Mouse (Mus musculus): ENCODE measurements around the gene Snw1.
A peak's percentile ranks its signal among the peaks of the same experiment; 100 is the strongest.

Gene Snw1

DNA sequence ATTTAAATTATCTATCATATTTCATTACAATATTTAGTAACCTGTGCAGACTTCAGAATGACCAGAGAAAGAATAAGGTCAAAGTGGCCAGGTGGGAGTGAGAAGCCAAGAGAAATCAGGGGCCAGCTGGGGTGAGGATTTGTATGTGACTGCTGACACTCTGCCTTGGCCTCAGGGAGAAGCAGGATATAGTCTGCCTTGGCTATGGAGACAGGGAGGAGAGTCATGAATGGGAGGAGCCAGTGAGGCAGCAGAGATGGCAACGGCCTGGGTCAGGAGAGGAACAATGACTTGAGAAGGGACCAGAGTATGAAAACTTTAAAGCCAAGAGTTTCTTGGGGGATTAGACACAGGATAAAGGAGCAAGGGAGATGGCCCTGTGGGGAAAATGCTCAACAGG, 48.4 kb downstream of the Snw1 start:
- DNase-seq (ENCODE audit: low spot score), result no peak

DNA sequence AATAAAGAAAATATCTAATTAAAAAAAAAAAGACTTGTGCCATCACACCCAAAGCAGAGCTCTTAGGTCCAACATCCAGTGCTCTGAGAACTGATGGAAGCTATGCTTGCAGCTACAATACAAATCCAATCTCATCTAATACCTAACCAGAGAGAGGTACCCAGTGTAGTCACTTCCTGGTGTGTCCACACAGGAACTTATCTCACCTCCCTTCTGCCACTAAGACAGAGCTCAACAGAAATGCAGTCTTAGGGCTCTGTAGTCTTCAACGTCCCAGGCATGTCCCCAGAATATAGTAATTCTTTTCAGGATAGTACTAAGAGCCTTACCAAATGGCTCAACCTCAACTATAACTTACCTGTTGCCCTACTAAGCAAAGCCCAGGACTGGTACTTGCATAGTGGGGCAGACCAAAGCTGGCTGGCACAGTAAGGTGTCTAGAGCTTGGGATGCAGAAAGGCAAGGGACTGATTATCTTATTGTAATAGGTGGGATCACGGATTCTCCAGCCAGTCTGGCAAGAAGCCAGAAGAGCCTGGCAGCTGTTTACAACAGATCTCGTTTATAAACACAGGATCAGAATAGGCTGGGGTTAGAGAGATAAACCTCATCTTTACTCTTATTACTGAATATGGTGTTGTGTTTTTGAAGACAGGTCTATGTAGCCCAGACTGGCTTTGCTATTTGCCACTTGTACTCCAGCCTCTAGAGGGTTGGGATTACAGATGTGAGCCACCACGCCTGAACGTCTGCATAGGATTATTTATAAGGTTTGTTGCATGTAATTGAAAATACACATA, 50.2 kb downstream of the Snw1 start:
- no peak for DNase-seq (ENCODE audit: low spot score)

GRCm38 (mm10) chr12:87419974-87420485, 52.0 kb downstream of the Snw1 start:
- DNase-seq (ENCODE audit: low spot score), result no peak

DNA sequence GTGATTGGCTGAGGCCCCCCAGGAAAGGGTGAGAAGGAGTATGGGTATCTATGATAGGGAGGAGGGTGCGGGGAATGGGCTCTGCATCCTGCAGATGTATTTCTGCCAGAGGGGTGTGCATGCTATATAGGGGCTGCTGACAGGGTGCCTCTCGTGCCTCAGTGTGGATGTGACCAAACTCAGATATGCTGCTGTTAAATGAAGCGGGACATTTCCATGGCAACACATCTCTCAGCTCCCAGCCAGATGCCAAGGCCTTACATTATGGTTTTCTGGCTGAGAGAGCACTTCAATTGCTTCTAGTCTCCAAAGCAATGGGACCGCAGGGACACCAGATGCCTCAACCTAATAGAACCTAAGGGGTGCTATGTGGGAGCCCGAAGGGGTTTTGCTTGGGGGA, 53.2 kb downstream of the Snw1 start:
- DNase-seq (ENCODE audit: low spot score), result no peak

- DNase-seq (ENCODE audit: low spot score), result peak; percentile 71
These were observed 55.4 kb downstream of the Snw1 start for GRCm38 (mm10) chr12:87416690-87417089.

DNA sequence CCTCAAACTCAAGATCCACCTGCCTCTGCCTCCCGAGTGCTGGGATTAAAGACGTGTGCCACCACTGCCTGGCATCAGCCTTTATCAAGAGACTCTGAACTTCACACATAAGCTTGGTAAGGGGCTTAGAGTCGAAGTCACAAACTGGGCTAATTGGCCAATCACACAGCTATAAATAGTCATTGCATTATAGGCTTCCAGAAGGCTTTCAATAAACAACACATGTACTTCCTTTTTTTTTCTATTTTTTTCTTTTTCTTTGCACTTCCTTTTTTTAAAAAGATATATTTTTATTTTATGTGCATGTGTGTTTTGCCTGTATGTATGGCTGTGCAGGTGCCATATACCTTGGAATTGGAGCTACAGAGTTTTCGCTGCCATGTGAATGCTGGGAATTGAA, 56.7 kb downstream of the Snw1 start:
- no peak for DNase-seq (ENCODE audit: low spot score)

DNA sequence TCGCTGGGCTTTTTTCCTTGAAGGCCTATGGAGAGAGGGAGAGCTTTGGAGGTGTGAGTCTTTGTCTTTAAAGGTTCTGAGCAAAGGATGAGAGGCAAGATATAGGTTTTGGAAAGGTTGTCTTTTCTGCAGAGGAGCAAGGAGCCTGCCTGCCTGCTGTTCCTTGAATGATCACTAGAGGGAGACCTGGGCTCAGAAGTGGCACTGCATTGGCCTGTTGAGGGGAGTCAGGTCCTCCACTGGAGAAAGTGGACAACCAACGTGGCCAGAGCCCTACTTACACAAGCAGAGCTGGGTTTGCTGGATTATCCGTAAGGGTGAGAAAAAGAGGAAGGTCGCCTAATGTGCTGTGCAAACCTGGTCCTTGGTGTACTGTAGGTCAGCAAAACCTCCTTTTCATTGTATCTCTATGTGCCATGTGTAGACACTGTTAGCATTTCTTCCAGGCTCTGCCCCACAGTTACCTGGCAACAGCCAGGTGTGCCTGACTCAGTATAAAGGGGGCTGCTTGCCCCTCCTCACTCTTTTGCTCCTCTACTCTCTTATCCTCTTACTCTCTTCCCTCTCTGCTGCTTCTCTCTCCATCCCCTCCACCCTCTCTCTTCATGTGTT, 58.8 kb downstream of the Snw1 start:
- DNase-seq (ENCODE audit: low spot score), result peak; percentile 34

- no peak for DNase-seq (ENCODE audit: low spot score)
These were observed 61.1 kb downstream of the Snw1 start for GRCm38 (mm10) chr12:87410999-87411398.

- DNase-seq (ENCODE audit: low spot score), result no peak
These were observed 63.0 kb downstream of the Snw1 start for GRCm38 (mm10) chr12:87409123-87409522.

DNA sequence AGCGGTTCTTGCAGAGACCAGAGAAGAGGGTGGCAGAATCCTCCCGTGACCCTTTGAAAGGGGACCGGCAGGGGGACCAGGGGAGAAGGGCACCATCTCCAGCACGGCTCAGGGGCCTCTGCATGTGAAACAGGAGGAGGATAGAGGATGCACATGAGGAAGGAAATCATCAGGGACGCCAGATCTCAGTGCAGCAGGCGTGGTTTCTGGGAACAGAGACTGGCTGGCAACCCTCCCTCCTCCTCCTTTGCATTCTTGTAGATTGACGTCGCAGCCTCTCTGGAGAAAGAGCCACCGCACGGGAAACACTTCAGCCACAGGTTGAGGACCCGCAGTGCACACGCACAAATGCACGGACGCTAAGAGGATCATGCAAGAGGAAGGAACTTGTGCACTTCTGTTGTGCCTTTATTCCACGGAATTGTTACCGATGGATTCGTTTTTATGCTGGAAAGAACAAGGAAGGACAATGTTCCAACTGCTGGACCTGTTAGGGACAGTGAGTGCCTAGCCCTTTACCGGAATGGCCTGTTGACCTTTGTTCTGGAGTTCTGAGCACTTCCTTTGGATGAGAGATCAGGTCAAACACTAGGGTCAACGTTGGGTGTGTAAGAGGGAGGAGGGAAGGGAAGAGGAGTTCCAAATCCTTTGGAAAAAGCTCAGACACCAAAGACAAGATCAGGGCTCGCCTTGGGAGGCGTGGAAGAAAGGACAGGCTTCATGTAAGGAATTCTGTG, 64.0 kb downstream of the Snw1 start:
- DNase-seq (ENCODE audit: low spot score), result no peak

DNA sequence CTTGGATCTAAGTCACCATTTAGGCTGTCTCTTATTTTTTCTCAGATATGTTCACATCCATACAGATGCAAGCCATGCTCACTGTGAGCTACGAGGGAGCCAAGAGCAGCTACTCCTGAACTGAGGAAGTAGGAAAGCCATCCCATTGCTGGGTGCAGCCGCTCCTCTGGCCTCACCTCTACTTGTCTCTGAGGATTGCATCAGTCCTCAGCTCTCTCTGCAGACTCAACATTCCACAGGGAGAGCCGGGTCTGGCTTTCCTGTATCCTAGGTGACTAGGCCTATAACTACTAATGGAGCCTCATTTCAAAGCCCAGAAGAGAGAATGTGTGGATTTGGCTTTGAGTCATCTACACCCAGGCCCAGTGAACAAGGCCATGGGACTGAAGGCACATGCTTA, 66.4 kb downstream of the Snw1 start:
- no peak for DNase-seq (ENCODE audit: low spot score)

DNA sequence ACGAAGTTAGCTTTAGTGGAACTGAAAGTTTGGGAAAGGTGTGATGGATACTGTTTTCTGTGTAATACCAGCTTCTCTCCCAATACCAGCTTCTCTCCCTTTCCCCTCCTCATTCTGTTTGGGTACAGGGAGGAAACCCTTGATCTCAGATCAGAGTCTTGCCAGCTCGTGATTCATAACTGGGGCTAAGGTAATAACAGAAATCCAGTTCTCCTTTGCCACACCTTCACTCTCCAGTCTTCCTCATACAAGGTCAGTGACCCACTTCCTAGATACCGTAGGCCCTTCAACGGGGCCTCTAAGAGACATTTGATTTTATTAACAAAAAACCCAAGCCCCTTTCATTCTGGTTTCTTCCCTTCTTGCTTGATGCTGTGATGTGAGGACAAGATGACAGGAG, 66.9 kb downstream of the Snw1 start:
- DNase-seq (ENCODE audit: low spot score), result no peak

DNA sequence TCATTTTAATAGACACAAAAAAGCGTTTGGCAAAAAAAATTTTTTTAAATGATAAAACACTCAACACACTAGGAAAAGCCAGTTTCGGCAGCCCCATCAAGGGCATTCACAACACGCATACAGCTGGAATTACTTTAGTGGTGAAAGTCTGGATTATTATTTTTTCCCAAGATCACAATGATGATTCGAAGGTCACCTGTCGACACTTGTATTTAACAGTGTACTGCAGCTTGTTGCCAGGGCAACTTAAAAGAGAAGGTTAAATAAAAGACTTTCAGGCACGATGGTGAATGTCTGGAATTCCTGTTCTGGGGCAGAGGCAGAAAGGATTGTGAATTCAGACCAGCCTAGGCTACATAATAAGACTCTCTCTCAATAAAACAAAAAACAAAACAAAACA, 70.2 kb downstream of the Snw1 start:
- DNase-seq (ENCODE audit: low spot score), result no peak

GRCm38 (mm10) chr12:87399119-87399819, 72.8 kb downstream of the Snw1 start:
- DNase-seq (ENCODE audit: low spot score), result no peak
